Mouse (Mus musculus) layer of hippocampus, postnatal 10 days (tissue): Measurements from ENCODE around the gene Olfr819. TPM values are rescaled to one million over a fixed set of nuclear protein-coding genes. Genes with fewer than 3 reads are reported as not detected.
"Not testable (repeated sequence)": the region's sequence is repeated elsewhere in the genome, so short reads cannot be mapped to it uniquely, and the experiment has no call there.

Experiments used
- DNase-seq, 2 experiments: peaks; one replicate each; pipeline ENCODE4 v3.0.0; 2021; ENCODE audit warnings: low spot score in 2 of 2
- long read RNA-seq: library from polyadenylated mRNA; stranded (forward); transcript quantifications from one replicate; pipeline ENCODE4 v2.0.0, GENCODE M21; 2023
- total RNA-seq, 2 experiments: library from RNA; stranded (reverse); gene quantifications; 2 replicates each; pipeline ENCODE4 v1.2.3; 2021

The Olfr819 gene
- total RNA-seq: not detected
- long read RNA-seq: 0 reads

DNA sequence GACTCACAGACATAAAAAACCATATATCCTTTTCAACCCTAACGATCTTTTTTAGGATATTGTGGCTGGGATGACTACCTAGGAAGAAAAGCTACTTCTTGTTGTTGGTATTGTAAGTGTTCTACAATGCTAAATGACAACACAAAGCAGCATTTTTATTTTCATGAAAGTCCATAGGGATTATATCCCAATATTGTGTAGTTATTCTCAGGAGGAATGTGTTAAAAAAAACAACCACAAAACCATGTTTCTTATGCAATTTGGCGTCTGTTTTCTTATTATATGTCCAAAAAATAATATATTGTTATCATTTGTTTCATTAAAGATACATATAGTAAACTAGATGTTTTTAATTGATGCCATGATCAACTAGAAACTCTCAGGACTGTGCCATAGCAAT is at the start of gene Olfr819:
TSS of gene Olfr819 (minus strand) at position 101 of the 400 bp plus-strand sequence.
- not testable (repeated sequence) for DNase-seq

DNA sequence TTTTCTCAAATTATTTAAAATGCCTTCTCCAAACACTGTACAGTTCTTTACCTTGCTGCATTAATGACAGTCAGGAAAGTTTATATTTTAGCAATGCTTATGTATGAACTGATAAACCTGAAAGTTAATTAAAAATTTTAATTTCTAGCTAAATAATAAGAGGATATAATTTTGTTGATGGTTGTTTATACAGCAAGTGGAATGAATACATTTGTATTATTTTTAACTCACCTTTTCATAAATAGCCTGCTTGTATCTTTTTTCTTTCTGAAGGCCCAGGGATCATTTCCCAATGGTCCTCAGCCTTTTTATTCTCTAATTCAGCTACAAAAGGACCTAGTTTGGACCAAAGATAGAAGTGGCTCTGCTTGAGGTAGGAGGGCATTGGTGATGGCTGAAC is 45.3 kb upstream of the Olfr819 start, which contains the start of gene Olfr820:
TSS of gene Olfr820 (plus strand) at position 301 of the 400 bp plus-strand sequence.
- DNase-seq: no peak

DNA sequence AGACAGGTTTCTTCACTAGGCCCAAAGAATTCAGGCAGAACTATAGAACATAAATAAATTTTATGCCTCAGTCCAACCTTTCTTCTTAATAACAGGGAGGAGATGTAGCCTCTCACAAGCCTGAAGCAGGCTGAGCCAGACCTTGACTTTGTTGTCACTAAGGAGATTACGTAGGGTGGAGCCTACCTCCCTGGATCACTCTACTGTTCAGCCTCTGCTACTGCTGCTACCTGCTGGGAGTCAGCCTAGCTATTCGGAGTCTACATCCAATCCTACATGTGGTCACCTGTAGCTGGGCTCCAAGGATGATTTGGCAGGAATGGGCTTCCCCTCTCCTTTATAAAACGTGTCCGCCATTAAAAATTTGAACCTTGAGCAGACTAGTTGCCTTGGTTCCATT is 38.3 kb upstream of the Olfr819 start:
- DNase-seq: not testable (repeated sequence)

DNA sequence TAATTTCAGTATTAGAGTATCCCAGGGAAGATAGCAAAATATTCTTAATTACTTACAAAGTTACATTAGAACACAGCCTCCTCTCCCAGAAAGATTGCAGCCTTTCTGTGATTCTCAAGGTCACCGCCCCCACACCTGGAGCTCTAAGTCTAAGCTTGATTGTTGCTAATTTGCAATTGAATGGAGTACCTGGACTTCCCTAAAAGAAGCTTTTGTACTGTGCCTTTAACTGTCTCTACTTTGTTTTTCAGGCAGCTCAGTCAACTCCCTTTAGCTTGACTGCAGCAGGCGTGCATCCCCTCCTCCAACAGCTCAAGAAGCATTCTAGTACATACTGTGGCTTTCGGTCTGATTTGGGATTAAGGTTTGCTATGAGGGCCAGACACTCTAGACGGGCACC is 37.0 kb upstream of the Olfr819 start:
- not testable (repeated sequence) for DNase-seq

DNA sequence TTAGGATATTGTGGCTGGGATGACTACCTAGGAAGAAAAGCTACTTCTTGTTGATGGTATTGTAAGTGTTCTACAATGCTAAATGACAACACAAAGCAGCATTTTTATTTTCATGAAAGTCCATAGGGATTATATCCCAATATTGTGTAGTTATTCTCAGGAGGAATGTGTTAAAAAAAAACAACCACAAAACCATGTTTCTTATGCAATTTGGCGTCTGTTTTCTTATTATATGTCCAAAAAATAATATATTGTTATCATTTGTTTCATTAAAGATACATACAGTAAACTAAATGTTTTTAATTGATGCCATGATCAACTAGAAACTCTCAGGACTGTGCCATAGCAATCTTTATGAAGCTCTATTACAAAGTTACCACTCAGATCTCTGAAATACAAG is 17.9 kb upstream of the Olfr819 start, which contains the start of gene Gm10310:
TSS of gene Gm10310 (minus strand) at position 101 of the 400 bp plus-strand sequence.
- not testable (repeated sequence) for DNase-seq

DNA sequence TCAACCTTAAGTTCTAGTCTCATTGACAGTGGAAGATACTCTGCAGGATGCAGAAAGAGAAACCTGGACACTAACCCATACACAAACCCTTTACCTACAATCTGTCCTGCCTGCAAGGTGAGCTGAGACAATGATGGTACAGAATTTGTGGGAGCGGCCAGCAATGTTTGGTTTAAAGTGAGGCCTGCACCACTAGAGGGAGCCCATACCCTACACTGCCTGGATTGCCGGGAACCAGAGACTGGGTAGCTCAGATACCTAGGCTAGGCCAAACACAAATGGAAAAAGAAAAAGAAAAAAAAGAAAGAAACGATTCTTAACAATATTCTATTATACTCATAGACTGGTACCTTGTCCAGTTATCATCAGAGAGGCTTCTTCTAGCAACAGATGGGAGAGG is 14.8 kb upstream of the Olfr819 start:
- DNase-seq: not testable (repeated sequence)

DNA sequence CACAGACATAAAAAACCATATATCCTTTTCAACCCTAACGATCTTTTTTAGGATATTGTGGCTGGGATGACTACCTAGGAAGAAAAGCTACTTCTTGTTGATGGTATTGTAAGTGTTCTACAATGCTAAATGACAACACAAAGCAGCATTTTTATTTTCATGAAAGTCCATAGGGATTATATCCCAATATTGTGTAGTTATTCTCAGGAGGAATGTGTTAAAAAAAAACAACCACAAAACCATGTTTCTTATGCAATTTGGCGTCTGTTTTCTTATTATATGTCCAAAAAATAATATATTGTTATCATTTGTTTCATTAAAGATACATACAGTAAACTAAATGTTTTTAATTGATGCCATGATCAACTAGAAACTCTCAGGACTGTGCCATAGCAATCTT is 9.0 kb upstream of the Olfr819 start, which contains the start of gene Olfr247:
TSS of gene Olfr247 (minus strand) at position 101 of the 400 bp plus-strand sequence.
- DNase-seq: not testable (repeated sequence)

DNA sequence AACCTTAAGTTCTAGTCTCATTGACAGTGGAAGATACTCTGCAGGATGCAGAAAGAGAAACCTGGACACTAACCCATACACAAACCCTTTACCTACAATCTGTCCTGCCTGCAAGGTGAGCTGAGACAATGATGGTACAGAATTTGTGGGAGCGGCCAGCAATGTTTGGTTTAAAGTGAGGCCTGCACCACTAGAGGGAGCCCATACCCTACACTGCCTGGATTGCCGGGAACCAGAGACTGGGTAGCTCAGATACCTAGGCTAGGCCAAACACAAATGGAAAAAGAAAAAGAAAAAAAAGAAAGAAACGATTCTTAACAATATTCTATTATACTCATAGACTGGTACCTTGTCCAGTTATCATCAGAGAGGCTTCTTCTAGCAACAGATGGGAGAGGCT is 5.9 kb upstream of the Olfr819 start:
- DNase-seq: not testable (repeated sequence)

DNA sequence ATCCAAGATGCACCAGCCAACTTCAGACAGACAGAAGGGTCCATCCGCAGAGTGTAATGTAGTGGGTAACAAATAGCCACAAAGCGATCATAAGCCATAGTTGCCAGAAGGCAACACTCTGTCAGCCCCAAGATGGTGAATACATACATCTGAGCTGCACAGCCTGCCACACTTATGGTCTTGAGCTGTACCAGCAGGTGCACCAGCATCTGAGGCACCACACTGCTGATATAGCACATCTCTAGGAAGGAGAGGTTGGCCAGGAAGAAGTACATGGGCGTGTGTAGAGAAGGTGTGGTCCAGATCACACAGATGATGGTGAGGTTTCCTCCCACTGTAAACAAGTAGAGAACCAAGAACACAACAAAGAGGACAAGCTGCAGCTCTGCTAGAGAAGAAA is 834 bp downstream of the Olfr819 start:
- not testable (repeated sequence) for DNase-seq

DNA sequence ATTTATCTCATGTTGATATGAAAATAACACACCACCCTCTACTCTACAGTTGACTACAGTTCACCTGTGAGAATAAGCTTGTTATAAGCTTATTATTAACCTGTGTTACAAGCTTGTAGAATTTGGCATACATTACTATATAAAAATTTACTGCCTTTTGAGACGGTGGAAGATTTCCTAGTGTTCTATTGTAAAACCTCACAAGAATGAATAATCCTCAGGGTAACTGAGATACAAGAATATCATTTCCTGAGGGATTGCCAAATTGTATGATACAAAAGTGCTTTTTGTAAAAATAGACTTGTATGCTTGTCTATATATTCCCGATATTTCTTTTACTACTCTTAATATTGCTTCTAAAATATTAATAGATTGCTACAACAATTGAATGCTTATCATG is 18.1 kb downstream of the Olfr819 start, which contains the start of gene Olfr818:
TSS of gene Olfr818 (minus strand) at position 101 of the 400 bp plus-strand sequence.
- DNase-seq: no peak

DNA sequence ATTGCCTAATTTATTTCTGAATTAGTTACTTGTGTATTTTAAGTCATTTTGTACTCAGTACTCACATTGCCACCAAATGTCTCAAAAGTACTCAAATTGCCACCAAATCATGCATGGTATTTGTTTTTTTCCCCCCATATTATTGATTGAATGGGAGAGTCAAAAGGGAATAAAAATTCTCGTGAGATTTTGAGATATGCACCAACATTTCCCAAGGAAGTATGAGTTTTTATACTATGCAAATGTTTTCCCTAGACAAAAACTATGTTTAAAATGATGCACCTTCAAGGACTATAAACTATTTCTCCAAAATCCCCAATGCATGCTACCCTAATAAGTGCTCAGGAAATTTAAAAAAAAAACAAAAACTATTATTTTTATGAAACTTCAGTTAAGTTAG is 51.6 kb downstream of the Olfr819 start, which contains the start of gene Olfr816:
TSS of gene Olfr816 (minus strand) at position 101 of the 400 bp plus-strand sequence.
- DNase-seq: no peak

Other genes with a start within 250 kb of the Olfr819 start
- not detected for gene Olfr805, start 237.9 kb downstream of the Olfr819 start, total RNA-seq
- not detected for gene Olfr806, start 225.3 kb downstream of the Olfr819 start, total RNA-seq
- not detected for gene Olfr807, start 209.5 kb downstream of the Olfr819 start, total RNA-seq
- not detected for gene Olfr808, start 201.8 kb downstream of the Olfr819 start, total RNA-seq
- gene Olfr809, start 192.6 kb downstream of the Olfr819 start, total RNA-seq: not detected
- gene Olfr810, start 172.3 kb downstream of the Olfr819 start, total RNA-seq: not detected
- gene Olfr811, start 162.9 kb downstream of the Olfr819 start, total RNA-seq: not detected
- gene Olfr812, start 121.2 kb downstream of the Olfr819 start, total RNA-seq: not detected
- gene Olfr813, start 111.9 kb downstream of the Olfr819 start, total RNA-seq: not detected
- not detected for gene Olfr814, start 87.4 kb downstream of the Olfr819 start, total RNA-seq
- gene Olfr815, start 61.4 kb downstream of the Olfr819 start, total RNA-seq: not detected
- gene Olfr816, start 51.7 kb downstream of the Olfr819 start, total RNA-seq: not detected
- not detected for gene Olfr818, start 18.2 kb downstream of the Olfr819 start, total RNA-seq
- not detected for gene Olfr247, start 8.9 kb upstream of the Olfr819 start, total RNA-seq
- not detected for gene Gm10310, start 17.8 kb upstream of the Olfr819 start, total RNA-seq
- not detected for gene Olfr820, start 45.4 kb upstream of the Olfr819 start, total RNA-seq
- not detected for gene Olfr821, start 63.1 kb upstream of the Olfr819 start, total RNA-seq
- not detected for gene Olfr822, start 103.9 kb upstream of the Olfr819 start, total RNA-seq
- gene Olfr823, start 148.1 kb upstream of the Olfr819 start, total RNA-seq: not detected
- gene Olfr824, start 162.7 kb upstream of the Olfr819 start, total RNA-seq: not detected
- not detected for gene Olfr825, start 199.5 kb upstream of the Olfr819 start, total RNA-seq
- gene Olfr826, start 216.9 kb upstream of the Olfr819 start, total RNA-seq: not detected
- not detected for gene Olfr827, start 247.1 kb upstream of the Olfr819 start, total RNA-seq